Mouse (Mus musculus): ENCODE measurements at regions not wholly inside any gene's neighbourhood (a gene's known extent, or its start where the extent isn't known, plus 50 kb on each side); places are given as distances from the start of the nearest gene placed in this dataset.

- no peak for TF ChIP-seq POLR2A (IDR thresholded peaks at IDR 0.05; ENCODE audit: borderline replicate concordance, extremely low read depth, insufficient read depth, insufficient read length, poor library complexity, severe bottlenecking)
- no peak for TF ChIP-seq CTCF (IDR thresholded peaks at IDR 0.05; ENCODE audit: borderline replicate concordance, extremely low read depth, insufficient read depth, insufficient read length)
These were observed 74.4 kb upstream of the Meis1 start for GRCm38 (mm10) chr11:19092967-19093745.

All from brain, embryonic 14.5 days (tissue).